Mouse (Mus musculus): ENCODE results near the gene Phf23.
"Not testable (repeated sequence)": the region's sequence is repeated elsewhere in the genome, so short reads cannot be mapped to it uniquely, and the experiment has no call there.

Gene Phf23

DNA sequence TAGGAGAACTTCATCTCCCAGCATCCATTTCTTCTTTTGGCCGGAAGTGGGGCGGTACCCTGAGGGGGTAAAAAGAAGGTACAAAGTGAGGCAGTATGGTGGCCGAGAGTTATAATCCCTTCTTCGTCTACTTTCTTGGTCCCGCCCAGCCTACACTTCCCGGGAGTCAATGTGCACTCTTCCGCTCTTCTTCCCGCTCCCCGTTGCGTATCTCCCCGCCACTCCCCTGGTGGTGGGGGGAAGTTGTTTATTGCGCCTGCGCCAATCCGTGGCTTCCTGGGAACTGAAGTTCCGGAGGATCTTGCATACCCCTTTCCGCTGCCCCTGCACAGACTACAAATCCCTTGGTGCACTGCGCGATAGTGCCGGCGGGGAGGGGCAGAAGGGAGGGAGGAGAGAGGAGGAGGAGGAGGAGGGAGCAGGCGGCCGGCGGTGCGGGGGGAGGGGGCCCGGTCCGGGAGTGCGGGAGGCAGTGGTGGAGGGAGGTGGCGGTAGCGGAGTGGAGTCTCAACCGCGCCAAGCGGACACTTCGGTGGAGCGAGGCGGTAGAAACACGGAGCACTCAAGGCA is at the start of gene Phf23:
Phf23 (plus strand) TSS at position 387 of the 570 bp plus-strand sequence.
- peak; percentile 94 for DNase-seq (ENCODE audit: low spot score)

- DNase-seq (ENCODE audit: low spot score) = peak; percentile 51
Observed at GRCm38 (mm10) chr11:69945997-69946891, 49.3 kb upstream of the Phf23 start.

DNA sequence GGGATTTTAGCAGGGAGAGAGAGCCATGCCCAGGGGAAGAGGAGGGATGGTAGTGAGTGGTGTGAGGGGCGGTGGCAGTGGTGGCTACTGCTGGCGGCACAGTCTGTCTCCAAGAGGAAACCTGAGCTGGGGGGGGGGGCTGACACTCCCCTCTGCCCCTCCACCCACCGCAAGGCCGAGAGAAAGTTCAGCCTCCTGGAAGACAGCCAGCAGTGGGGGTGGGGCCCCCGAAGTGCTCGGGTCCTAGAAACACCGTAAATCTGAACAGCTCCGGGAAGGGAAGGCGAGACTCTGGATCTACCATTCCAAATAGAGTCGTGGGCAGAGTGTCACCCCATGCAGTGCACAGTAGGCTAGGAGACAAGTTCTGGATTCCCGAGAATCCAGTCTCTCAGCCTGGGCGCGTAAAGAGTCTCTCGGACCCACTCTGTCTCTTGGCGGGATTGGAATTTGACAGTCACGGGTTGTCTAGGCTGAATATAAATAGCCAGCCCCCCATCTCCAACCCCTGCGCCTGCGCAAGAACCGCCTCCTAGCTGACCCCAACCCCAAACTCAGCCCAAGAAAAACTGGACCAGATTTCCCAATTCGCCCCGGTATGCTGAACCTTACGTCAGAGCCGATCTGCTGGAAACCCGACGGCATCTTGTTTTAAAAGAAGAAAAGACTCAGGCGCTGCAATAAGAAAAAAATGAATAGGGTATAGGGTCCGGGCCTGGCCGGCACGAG is 48.1 kb upstream of the Phf23 start:
- no peak for DNase-seq (ENCODE audit: low spot score)

DNA sequence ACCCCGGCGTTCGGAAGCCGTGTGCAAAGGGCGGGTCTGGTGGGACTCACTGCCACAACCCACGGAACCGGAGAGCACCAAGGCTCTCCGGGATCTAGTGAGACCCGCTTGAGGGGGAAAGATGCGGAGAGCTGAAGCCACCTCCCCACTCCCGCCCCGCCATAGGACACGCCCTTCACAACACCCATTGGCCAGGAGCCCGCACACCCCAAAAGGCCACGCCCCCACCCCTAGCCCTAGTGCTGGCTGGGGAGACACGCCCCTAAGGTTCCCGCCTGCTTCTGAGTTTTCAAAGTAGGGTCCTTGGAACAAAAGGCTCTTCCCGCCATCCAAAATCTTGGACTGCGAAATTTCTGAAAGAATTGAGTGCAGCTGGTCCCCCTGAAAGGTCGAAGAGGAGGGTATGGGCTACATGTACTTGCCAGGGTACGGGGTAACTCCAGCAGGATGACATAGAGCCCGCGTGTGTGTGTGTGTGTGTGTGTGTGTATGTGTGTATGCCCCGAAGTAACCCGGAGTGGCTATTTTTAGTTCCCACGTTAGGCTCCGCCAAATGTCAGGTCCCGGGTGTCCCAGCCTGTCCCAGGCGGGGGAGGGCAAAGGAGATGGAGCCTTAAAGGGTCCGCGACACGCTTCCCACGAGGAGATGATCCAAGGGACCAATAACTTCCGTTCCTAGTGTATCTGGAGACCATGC is 47.4 kb upstream of the Phf23 start, which contains the start of gene Slc2a4:
Slc2a4 (minus strand) TSS at position 123 of the 697 bp plus-strand sequence.
- DNase-seq (ENCODE audit: low spot score) = peak; percentile 87

- peak; percentile 84 for DNase-seq (ENCODE audit: low spot score)
Observed at GRCm38 (mm10) chr11:69948763-69949150, 46.8 kb upstream of the Phf23 start.

DNA sequence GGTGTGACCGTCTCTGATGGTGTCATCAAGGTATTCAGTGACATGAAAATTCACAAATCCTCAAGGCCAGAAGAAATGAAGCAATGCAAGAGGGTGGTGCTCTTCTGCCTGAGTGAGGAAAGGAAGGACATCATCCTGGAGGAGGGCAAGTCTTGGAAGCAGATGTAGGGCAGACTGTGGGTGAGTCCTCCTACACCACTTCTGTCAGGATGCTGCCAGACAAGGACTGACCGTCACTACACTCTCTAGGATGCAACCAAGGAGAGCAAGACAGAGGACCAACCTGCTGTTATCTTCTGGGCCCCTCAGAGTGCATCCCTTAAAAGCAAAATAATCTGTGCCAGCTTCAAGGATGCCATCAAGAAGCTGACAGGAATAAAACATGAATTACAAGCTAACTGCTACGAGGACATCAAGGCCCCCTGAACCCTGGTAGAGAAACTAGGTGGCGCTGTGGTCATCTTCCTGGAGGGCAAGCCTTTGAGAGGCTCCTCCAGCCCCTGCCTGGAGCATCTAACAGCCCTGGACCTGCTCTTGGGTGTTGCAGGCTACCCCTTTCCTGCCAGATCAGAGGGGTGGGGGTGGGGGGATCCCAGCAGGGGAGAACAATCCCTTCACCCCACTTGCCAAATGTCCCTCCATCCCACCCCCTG is 44.6 kb upstream of the Phf23 start:
- no peak for DNase-seq (ENCODE audit: low spot score)

DNA sequence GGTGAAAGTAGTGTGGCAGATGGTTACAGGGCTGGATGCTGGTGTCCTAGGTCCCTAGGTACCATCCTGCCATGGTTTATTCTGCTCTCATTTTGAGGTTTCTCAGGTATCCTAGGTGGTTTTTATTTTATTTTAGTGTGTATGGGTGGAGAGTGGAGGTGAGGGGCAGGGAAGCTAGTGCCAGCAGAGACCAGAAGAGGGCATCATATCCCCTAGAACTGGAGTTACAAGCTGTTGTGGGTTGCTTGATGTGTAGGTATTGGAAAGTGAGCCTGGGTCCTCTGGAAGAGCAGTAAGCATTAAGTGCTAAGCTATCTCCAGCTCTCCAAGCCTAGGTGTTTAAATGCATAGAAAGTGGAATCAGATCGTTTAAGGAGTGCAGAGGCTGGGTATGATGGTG is 43.3 kb upstream of the Phf23 start:
- no peak for DNase-seq (ENCODE audit: low spot score)

GRCm38 (mm10) chr11:69953267-69953915 is 42.2 kb upstream of the Phf23 start:
- no peak for DNase-seq (ENCODE audit: low spot score)

- not testable (repeated sequence) for DNase-seq (ENCODE audit: low spot score)
Observed at GRCm38 (mm10) chr11:69955618-69956017, 40.0 kb upstream of the Phf23 start.

DNA sequence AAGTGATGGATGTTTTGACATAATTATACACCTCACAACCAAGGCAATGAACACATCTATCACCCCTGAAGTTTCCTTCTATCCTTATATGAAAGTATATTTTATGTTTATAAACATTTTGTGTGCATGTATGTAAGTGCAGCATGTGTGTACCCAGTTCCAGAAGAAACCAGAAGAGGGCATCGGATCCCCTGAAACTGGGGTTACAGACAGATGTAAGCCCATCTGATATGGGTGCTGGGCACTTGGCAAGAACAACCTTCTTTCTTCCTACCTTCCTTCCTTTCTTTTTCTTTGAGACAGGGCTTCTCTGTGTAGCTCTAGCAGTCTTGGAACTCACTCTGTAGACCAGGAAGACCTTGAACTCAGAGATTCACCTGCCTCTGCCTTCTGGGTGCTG is 39.4 kb upstream of the Phf23 start:
- no peak for DNase-seq (ENCODE audit: low spot score)

GRCm38 (mm10) chr11:69960616-69961015 is 35.0 kb upstream of the Phf23 start:
- DNase-seq (ENCODE audit: low spot score) = no peak

GRCm38 (mm10) chr11:69961841-69962240 is 33.7 kb upstream of the Phf23 start:
- DNase-seq (ENCODE audit: low spot score) = no peak

- DNase-seq (ENCODE audit: low spot score) = no peak
Observed at GRCm38 (mm10) chr11:69964650-69965270, 30.8 kb upstream of the Phf23 start, which contains the start of gene Cldn7. Gene Cldn7, plus strand, starts transcription at chr11:69964779.

DNA sequence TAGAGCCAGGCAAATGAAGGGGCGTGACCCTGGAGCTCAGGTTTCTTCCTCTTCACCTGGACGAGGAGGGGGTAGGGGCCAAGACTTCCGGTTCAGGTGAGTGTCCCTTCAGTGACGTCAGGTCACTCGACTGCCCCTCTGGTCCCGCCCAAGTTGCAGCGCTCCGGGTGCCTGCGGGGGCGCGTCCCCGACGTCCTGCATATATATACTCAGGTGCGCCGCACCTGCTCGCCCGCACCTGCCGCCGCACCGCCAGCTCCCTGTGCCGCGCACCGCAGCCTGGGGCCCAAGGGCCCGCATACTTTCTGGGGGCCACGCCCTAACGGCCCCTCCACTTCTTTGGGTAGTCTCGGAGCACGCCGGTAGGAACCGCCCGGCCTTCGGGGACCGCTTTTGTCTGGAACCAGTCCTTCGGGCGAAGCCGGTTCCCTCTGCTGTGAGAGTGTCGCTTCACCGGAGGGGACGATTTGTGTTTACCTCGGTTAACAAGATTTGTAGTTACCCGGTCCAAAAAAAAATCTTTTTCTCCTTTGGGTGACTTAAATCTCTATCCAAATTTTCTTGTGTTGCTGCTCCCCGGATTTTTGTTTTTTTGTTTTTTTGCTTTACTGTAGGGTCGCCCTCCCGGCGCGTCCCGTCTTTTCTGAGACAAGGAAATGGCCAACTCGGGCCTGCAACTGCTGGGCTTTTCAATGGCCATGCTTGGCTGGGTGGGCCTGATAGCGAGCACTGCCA is 30.1 kb upstream of the Phf23 start:
- DNase-seq (ENCODE audit: low spot score) = no peak

DNA sequence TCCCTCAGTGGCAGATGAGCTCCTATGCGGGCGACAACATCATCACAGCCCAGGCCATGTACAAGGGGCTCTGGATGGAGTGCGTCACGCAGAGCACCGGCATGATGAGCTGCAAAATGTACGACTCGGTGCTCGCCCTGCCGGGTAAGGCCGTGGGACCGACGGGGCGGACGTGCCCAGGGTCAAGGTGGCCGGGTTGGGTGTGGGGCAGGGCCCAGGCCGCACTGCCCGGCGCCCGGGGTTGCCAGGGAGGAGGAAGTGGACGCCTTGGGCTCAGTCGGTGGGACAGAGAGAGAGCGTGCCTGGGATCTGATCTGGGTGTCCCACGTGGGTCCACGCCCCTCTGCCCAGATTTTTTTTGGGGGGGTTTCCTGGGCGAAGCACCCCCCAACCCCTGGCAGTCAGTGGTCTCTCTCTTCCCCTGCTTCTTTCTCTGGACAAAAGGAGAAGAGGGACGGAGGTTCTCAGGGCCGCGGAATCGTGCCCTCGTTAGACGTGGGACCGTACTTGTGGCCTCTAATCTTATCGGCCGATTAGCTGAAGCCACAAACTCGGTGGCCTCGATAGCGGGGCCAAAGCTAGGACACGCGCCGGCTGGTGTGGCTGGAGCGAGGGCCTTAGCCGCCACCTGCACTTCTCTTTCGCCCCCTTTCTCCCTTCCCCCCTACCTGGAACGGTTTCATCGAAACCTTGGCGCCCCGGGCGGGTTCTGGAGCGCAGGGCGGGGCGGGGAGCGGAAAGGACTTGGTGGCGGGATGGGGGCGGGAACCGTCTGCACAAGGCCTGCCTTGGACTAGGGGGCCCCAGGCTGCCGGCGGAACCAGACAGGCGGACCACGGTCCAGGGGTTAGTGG is 29.3 kb upstream of the Phf23 start:
- DNase-seq (ENCODE audit: low spot score) = no peak

GRCm38 (mm10) chr11:69966860-69967517 is 28.6 kb upstream of the Phf23 start:
- no peak for DNase-seq (ENCODE audit: low spot score)

GRCm38 (mm10) chr11:69968793-69969192 is 26.8 kb upstream of the Phf23 start:
- no peak for DNase-seq (ENCODE audit: low spot score)

DNA sequence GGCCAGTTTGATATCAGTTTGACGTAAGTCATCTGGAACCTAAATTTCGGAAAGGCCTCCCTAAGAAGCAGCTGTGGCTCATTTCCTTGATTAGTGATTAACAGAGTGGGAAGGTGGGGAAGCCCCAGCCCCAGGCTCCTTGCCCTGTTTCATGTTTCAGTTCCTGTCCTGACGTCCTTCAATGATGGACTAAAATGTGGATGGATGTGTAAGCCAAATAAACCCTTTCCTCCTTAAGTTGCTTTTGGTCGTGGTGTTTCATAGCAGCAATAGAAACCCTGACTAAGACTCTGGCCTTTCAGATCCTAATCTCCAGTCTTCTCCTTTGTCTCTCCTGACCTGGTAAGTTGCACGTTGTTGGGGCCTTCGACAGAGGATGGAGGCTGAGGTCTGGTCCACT is 25.4 kb upstream of the Phf23 start:
- DNase-seq (ENCODE audit: low spot score) = no peak
